Mouse (Mus musculus) lung, adult 2 months (tissue): Measurements from ENCODE around the gene Olfr1110. TPM values are rescaled to one million over a fixed set of nuclear protein-coding genes. Genes with fewer than 3 reads are reported as not detected.
"Not testable (repeated sequence)": the region's sequence is repeated elsewhere in the genome, so short reads cannot be mapped to it uniquely, and the experiment has no call there.

Experiments used
- DNase-seq: peaks from one replicate; pipeline ENCODE4 v3.0.0; 2022
- H3K4me1 ChIP-seq: fragments of 200-500 bp; 2 replicates; pipeline ENCODE4 v1.6.1; 2011; ENCODE audit warnings: low read length; ENCODE audit not compliant: control insufficient read depth, insufficient read depth
- H3K4me3 ChIP-seq: fragments of 200-500 bp; replicated peaks from 2 replicates; pipeline ENCODE3; 2011; ENCODE audit warnings: low read depth, mild to moderate bottlenecking, control low read depth, low read length; ENCODE audit errors: extremely low read depth
- CTCF ChIP-seq: fragments of 200-500 bp; IDR thresholded peaks from 2 replicates; pipeline ENCODE4 v1.5.1; 2011; ENCODE audit warnings: mild to moderate bottlenecking, low read length, control low read depth; ENCODE audit not compliant: insufficient read depth
- POLR2A ChIP-seq: fragments of 200-500 bp; IDR thresholded peaks from 2 replicates; pipeline ENCODE4 v1.6.1; 2011; ENCODE audit warnings: low read depth, mild to moderate bottlenecking, control low read depth, low read length, borderline replicate concordance; ENCODE audit errors: extremely low read depth
- WGBS: fragments of 180-500 bp; shearing (Covaris S2); methylation state at CpG from one replicate; pipeline ENCODE4 v1.1.7; 2018; 5-methylcytosine and 5-hydroxymethylcytosine counted together
- polyA plus RNA-seq: library from polyadenylated mRNA; depleted of rRNA; stranded (reverse); fragments of >200 nt; gene quantifications from 2 replicates; pipeline ENCODE4 v1.2.3, GENCODE M21; 2012; rRNA removed

Gene Olfr1110
- polyA plus RNA-seq: not detected in 2 replicates

DNA sequence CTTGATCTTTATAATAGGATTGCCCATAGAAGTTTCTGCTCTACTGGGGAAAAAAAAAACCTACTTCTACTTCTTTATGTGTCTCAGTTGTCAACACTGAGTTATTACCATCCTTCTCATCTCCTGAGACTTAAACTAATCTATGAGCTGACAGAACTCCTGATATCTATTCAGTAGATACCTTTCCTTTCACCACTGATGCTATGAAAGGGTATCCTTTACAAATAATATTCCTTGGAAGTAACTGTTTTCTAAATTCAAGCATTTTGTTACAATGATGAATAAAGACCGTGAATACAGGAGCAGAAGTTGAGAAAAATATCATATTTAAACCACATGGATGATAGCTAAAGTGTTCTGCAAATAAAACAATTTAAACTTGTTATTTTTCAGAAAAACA lies at the start of gene Olfr1110:
TSS of gene Olfr1110 (minus strand) at position 101 of the 400 bp plus-strand sequence.
- TF ChIP-seq POLR2A: no peak
- TF ChIP-seq CTCF: no peak
- no peak for DNase-seq
- no peak within 1 kb of the TSS for H3K4me3 ChIP-seq
- H3K4me1 ChIP-seq: no peaks in the 10 kb centered on the region
- 70% methylated on average over 1 of the region's 1 CpGs for WGBS

GRCm38 (mm10) chr2:87187498-87187897 lies 47.4 kb upstream of the Olfr1110 start, which contains the start of gene Olfr1112:
Gene Olfr1112 (plus strand): TSS chr2:87187798.
- 78% methylated on average over 1 of the region's 1 CpGs for WGBS
- Histone ChIP-seq H3K4me1 (no peaks in the 10 kb centered on the region), H3K4me3 (no peak within 1 kb of the TSS)
- TF ChIP-seq POLR2A (no peak), CTCF (no peak)
- DNase-seq: no peak

DNA sequence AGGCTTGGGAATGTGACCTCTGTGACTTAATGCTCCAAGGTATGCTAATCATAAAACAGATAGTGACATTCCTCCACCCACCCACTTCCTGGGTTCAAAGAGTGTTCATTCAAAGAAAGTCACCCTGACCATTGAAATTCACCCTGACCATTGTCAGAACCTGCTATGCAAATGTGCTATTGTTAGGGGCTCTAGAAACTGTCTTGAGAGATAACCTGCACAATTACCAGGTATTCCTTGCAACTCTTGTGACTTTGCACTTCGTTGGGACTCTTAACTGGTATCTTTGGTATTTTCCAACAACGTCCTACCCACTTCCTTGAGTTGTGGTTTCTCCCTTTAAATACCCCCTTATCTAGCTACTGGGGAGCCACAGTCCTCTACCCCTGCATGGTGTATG lies 27.6 kb upstream of the Olfr1110 start:
- H3K4me3 ChIP-seq, H3K4me1 ChIP-seq, DNase-seq: not testable (repeated sequence)
- whole genome bisulfite sequencing: 66% methylated on average over 2 of the region's 2 CpGs

GRCm38 (mm10) chr2:87152524-87152923 lies 12.4 kb upstream of the Olfr1110 start, which contains the start of gene Olfr1111:
Gene Olfr1111 (minus strand): TSS chr2:87152624.
- DNase-seq: no peak
- no peak within 1 kb of the TSS for H3K4me3 ChIP-seq
- no peak for TF ChIP-seq POLR2A
- TF ChIP-seq CTCF: no peak
- H3K4me1 ChIP-seq: no peaks in the 10 kb centered on the region

GRCm38 (mm10) chr2:87114467-87114866 lies 25.6 kb downstream of the Olfr1110 start, which contains the start of gene Olfr259:
Gene Olfr259 (minus strand): TSS chr2:87114567.
- no peak for DNase-seq
- TF ChIP-seq POLR2A (no peak), CTCF (no peak)
- H3K4me1 ChIP-seq: no peaks in the 10 kb centered on the region
- no peak within 1 kb of the TSS for H3K4me3 ChIP-seq

GRCm38 (mm10) chr2:87095908-87096307 lies 44.2 kb downstream of the Olfr1110 start, which contains the start of gene Olfr1109:
Gene Olfr1109 (minus strand): TSS chr2:87096008.
- 62% methylated on average over 1 of the region's 1 CpGs for WGBS
- DNase-seq: no peak
- Histone ChIP-seq H3K4me1 (no peaks in the 10 kb centered on the region), H3K4me3 (no peak within 1 kb of the TSS)
- TF ChIP-seq POLR2A (no peak), CTCF (no peak)

Other genes with a start within 250 kb of the Olfr1110 start
- gene Olfr1097, start 248.1 kb downstream of the Olfr1110 start, polyA plus RNA-seq: not detected in 2 replicates
- gene Olfr1098, start 215.8 kb downstream of the Olfr1110 start, polyA plus RNA-seq: not detected in 2 replicates
- not detected in 2 replicates for gene Olfr1099, start 179.6 kb downstream of the Olfr1110 start, polyA plus RNA-seq
- not detected in 2 replicates for gene Olfr1100, start 160.3 kb downstream of the Olfr1110 start, polyA plus RNA-seq
- not detected in 2 replicates for gene Olfr1101, start 149.1 kb downstream of the Olfr1110 start, polyA plus RNA-seq
- gene Olfr1102, start 141.9 kb downstream of the Olfr1110 start, polyA plus RNA-seq: not detected in 2 replicates
- not detected in 2 replicates for gene Olfr1104, start 113.2 kb downstream of the Olfr1110 start, polyA plus RNA-seq
- gene Olfr1105, start 103.8 kb downstream of the Olfr1110 start, polyA plus RNA-seq: not detected in 2 replicates
- gene Olfr1106, start 88.0 kb downstream of the Olfr1110 start, polyA plus RNA-seq: not detected in 2 replicates
- not detected in 2 replicates for gene Olfr1107, start 64.5 kb downstream of the Olfr1110 start, polyA plus RNA-seq
- gene Olfr1109, start 44.3 kb downstream of the Olfr1110 start, polyA plus RNA-seq: not detected in 2 replicates
- gene Olfr259, start 25.7 kb downstream of the Olfr1110 start, polyA plus RNA-seq: not detected in 2 replicates
- not detected in 2 replicates for gene Olfr1111, start 12.3 kb upstream of the Olfr1110 start, polyA plus RNA-seq
- gene Olfr1112, start 47.5 kb upstream of the Olfr1110 start, polyA plus RNA-seq: not detected in 2 replicates
- gene Olfr1113, start 68.7 kb upstream of the Olfr1110 start, polyA plus RNA-seq: not detected in 2 replicates
- gene Olfr1115, start 107.7 kb upstream of the Olfr1110 start, polyA plus RNA-seq: not detected in 2 replicates
- gene Olfr1116, start 127.2 kb upstream of the Olfr1110 start, polyA plus RNA-seq: not detected in 2 replicates
- gene Olfr1118, start 167.3 kb upstream of the Olfr1110 start, polyA plus RNA-seq: not detected in 2 replicates
- gene Olfr1120, start 214.5 kb upstream of the Olfr1110 start, polyA plus RNA-seq: not detected in 2 replicates
- gene Olfr1121, start 229.6 kb upstream of the Olfr1110 start, polyA plus RNA-seq: not detected in 2 replicates
- gene Olfr1122, start 245.5 kb upstream of the Olfr1110 start, polyA plus RNA-seq: not detected in 2 replicates